Mouse (Mus musculus): ENCODE data around the gene Mcfd2. TPM values are rescaled to one million over a fixed set of nuclear protein-coding genes. Genes with fewer than 3 reads are reported as not detected.

Mcfd2 gene
- polyA plus RNA-seq, 1 experiment from 2014 or later: 47.0 TPM

DNA sequence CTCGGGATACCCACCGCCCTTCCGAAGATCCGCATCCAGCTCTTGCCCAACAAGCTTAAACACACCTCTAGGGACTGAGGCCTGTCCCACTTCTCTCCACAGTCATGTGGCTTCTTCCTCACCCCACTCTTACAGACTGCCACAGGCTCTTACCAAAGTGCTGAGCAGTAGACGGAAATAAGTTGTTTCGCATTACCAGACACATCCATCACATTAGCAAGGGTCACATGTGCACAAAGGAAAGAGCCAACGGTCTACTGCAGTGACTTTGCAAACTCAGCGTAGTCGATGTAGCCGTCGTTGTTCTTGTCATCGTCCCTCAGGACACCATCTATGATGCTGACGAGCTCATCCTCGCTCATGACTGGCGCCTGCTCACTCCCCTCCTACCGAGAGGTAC is 10.1 kb downstream of the Mcfd2 start:
- no peak overlapping the region for H3K27ac ChIP-seq
- H3K4me3 ChIP-seq (replicated peaks; ENCODE audit: low read length): no peak overlapping the region
- WGBS: 75% methylated on average over 16 of the region's 16 CpGs
- H3K9ac ChIP-seq: no peak overlapping the region
- H3K27me3 ChIP-seq (ENCODE audit: control insufficient read depth, insufficient read depth, low read length): no peaks in the 10 kb centered on the region
- H3K4me2 ChIP-seq (replicated peaks): no peak overlapping the region
- H3K4me1 ChIP-seq (replicated peaks; ENCODE audit: control insufficient read depth, insufficient read depth, low read length): 0 out of 2 replicates have a peak, but pooled peaks cover 4% of the 10 kb centered on the region
- ATAC-seq (ENCODE audit: low FRiP score) (no peak), DNase-seq (ENCODE audit: low spot score) (no peak)
- H3K36me3 ChIP-seq (replicated peaks; ENCODE audit: control insufficient read depth, insufficient read depth): peaks cover 69% of the 10 kb centered on the region
- 0 out of 2 replicates have a peak, but pooled peaks cover 3% of the 10 kb centered on the region for H3K9me3 ChIP-seq (ENCODE audit: control insufficient read depth, low read length)

DNA sequence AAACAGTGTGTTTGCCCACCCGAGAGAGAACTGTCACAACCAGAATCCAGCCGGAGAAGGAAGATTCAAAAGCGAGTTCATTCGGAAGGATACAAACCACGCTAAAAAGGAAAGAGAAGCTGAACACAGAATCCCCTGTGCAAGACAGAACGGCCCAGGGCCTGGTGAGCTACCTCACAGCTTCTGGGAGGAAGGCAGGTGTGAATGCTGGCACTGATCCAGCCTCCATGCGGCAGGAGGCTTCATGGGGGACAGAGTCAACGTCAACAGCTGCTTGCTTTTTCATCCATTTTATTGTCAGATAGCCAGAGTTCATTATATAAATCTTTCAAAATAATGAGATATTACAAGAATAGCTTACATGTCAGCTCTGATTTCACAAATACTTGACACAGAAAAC is 11.4 kb downstream of the Mcfd2 start:
- Histone ChIP-seq H3K27ac (peak overlapping the region; percentile 29; the same call in 1 of the 2 replicates), H3K36me3 (replicated peaks; ENCODE audit: control insufficient read depth, insufficient read depth) (peaks cover 58% of the 10 kb centered on the region)
- WGBS: 75% methylated on average over 8 of the region's 8 CpGs

DNA sequence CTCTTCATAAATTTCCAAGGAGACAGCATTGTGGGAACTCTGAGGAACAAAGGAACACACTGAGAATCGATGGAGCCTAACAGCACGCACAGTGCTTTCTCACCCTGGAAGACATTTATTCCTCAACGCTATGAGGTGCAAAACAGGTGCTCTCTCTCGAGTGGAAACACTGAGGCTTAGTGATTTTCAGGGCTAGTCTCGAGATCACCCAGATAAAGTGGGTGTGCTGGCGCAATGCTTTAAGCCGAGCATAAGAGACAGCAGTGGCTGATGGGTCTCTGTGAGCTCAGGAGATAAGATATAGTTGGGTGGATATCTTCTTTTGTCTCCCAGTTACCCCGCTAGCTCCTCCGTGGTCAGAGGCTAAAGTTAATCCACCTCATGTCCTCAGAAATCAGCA is 19.6 kb downstream of the Mcfd2 start:
- Histone ChIP-seq H3K27me3 (ENCODE audit: control insufficient read depth, insufficient read depth, low read length) (no peaks in the 10 kb centered on the region), H3K4me2 (replicated peaks) (no peak overlapping the region), H3K9me3 (ENCODE audit: control insufficient read depth, low read length) (peaks cover 11% of the 10 kb centered on the region; the same call in 1 of the 2 replicates), H3K36me3 (replicated peaks; ENCODE audit: control insufficient read depth, insufficient read depth) (no peaks in the 10 kb centered on the region), H3K4me3 (replicated peaks; ENCODE audit: low read length) (no peak overlapping the region), H3K9ac (no peak overlapping the region), H3K27ac (no peak overlapping the region), H3K4me1 (replicated peaks; ENCODE audit: control insufficient read depth, insufficient read depth, low read length) (no peaks in the 10 kb centered on the region)
- DNase-seq (ENCODE audit: low spot score) (no peak), ATAC-seq (ENCODE audit: low FRiP score) (no peak)
- WGBS: 72% methylated on average over 9 of the region's 9 CpGs

More for the DNA sequence above, 11.4 kb downstream of the Mcfd2 start:
- Histone ChIP-seq H3K9me3 (ENCODE audit: control insufficient read depth, low read length) (no peaks in the 10 kb centered on the region), H3K4me2 (replicated peaks) (no peak overlapping the region), H3K27me3 (ENCODE audit: control insufficient read depth, insufficient read depth, low read length) (no peaks in the 10 kb centered on the region), H3K4me3 (replicated peaks; ENCODE audit: low read length) (no peak overlapping the region), H3K9ac (no peak overlapping the region), H3K4me1 (replicated peaks; ENCODE audit: control insufficient read depth, insufficient read depth, low read length) (0 out of 2 replicates have a peak, but pooled peaks cover 4% of the 10 kb centered on the region)
- DNase-seq (ENCODE audit: low spot score) (no peak), ATAC-seq (ENCODE audit: low FRiP score) (no peak)

DNA sequence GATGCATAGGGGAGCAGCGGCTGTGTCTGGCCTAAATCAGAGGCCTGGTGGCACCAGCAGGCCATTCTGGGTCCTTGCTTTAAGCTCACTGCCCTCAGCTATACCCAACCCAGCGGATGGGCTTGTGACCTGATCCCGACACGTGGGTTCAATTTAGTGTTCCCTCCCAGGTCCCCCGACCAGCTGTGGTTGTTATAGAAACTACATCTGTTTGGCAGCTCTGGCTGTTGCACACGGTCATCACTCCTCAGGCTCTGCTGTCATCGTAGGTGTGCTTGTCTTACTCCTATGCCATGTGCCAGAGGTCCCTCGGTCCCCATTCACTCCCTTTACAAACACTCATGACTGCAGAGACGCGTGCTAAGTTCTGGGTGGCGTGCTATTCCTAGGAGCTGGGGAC is 27.9 kb downstream of the Mcfd2 start:
- Histone ChIP-seq H3K36me3 (replicated peaks; ENCODE audit: control insufficient read depth, insufficient read depth) (no peaks in the 10 kb centered on the region), H3K4me2 (replicated peaks) (no peak overlapping the region), H3K27ac (no peak overlapping the region), H3K4me1 (replicated peaks; ENCODE audit: control insufficient read depth, insufficient read depth, low read length) (no peaks in the 10 kb centered on the region), H3K27me3 (ENCODE audit: control insufficient read depth, insufficient read depth, low read length) (no peaks in the 10 kb centered on the region), H3K4me3 (replicated peaks; ENCODE audit: low read length) (no peak overlapping the region), H3K9ac (no peak overlapping the region), H3K9me3 (ENCODE audit: control insufficient read depth, low read length) (peaks cover 11% of the 10 kb centered on the region; the same call in 1 of the 2 replicates)
- 81% methylated on average over 11 of the region's 11 CpGs for WGBS
- no peak for DNase-seq (ENCODE audit: low spot score)
- no peak for ATAC-seq (ENCODE audit: low FRiP score)

DNA sequence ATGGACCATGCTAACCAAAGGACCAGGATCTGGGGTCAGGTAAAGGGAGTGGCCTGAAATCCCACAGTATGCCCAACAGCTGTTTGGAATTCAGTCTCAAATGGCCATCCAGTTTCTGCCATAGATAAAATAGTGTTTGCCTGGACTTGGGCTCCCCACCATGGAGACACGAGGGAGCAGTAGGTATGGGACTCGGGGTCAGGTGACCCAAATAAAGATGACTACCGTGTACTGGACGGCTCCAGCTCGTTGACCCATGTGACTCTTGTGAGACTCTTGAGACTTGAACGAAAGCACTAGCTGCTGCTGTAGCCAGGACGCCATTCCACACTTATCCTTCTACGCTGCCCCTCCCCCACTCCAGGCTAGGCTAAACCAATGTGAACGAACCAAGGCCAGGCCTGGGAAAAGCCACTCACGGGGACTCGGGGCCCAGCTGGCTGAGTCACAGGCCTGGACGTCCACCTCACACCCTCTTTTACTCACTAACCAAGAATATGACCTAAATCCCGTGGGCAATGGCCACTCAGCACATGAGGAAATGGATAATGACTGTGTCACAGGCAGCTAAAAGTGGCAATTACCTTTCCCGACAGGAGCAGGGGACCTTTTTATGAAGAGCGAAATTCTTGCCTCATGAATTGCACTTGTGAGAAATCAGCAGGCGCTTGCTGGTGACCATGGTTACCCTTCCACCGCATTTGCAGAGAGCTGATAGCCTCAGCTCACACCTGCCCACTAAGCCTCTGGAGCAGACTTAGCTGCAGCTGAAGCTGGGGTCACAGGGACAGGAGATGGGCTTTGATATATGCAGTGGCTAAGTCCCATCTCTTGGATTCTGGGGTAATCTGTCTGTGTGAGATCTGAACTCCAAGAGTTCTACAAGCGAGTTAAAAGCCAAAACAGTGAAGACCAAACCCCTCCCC is 28.7 kb downstream of the Mcfd2 start:
- DNase-seq (ENCODE audit: low spot score) (no peak), ATAC-seq (ENCODE audit: low FRiP score) (no peak)
- H3K4me2 ChIP-seq (replicated peaks): no peak overlapping the region
- WGBS: 51% methylated on average over 18 of the region's 18 CpGs
- no peak overlapping the region for H3K4me3 ChIP-seq (replicated peaks; ENCODE audit: low read length)
- peaks cover 8% of the 10 kb centered on the region; the same call in 1 of the 2 replicates for H3K9me3 ChIP-seq (ENCODE audit: control insufficient read depth, low read length)
- no peak overlapping the region for H3K9ac ChIP-seq
- no peaks in the 10 kb centered on the region for H3K4me1 ChIP-seq (replicated peaks; ENCODE audit: control insufficient read depth, insufficient read depth, low read length)
- no peaks in the 10 kb centered on the region for H3K36me3 ChIP-seq (replicated peaks; ENCODE audit: control insufficient read depth, insufficient read depth)
- H3K27ac ChIP-seq: peak overlapping the region; percentile 26; the same call in 1 of the 2 replicates
- no peaks in the 10 kb centered on the region for H3K27me3 ChIP-seq (ENCODE audit: control insufficient read depth, insufficient read depth, low read length)

DNA sequence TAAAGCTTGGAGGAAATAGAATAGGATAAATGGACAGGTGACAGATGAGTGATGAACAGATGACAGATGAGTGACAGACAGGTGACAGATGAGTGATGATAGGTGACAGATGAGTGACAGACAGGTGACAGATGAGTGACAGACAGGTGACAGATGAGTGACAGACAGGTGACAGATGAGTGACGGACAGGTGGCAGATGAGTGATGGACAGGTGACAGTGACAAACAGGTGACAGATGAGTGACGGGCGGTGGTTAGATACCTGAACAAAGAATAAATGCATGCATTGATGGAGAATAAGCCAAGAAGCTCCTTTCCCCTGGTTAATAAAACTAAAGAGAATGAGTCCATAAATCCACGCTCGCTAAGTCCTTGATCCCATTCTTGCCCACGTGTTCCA is 30.7 kb downstream of the Mcfd2 start:
- Histone ChIP-seq H3K4me2 (replicated peaks) (no peak overlapping the region), H3K36me3 (replicated peaks; ENCODE audit: control insufficient read depth, insufficient read depth) (no peaks in the 10 kb centered on the region), H3K27ac (no peak overlapping the region), H3K4me1 (replicated peaks; ENCODE audit: control insufficient read depth, insufficient read depth, low read length) (no peaks in the 10 kb centered on the region), H3K4me3 (replicated peaks; ENCODE audit: low read length) (no peak overlapping the region), H3K9me3 (ENCODE audit: control insufficient read depth, low read length) (no peaks in the 10 kb centered on the region), H3K9ac (no peak overlapping the region), H3K27me3 (ENCODE audit: control insufficient read depth, insufficient read depth, low read length) (no peaks in the 10 kb centered on the region)
- WGBS: 97% methylated on average over 6 of the region's 6 CpGs
- DNase-seq (ENCODE audit: low spot score) (no peak), ATAC-seq (ENCODE audit: low FRiP score) (no peak)

DNA sequence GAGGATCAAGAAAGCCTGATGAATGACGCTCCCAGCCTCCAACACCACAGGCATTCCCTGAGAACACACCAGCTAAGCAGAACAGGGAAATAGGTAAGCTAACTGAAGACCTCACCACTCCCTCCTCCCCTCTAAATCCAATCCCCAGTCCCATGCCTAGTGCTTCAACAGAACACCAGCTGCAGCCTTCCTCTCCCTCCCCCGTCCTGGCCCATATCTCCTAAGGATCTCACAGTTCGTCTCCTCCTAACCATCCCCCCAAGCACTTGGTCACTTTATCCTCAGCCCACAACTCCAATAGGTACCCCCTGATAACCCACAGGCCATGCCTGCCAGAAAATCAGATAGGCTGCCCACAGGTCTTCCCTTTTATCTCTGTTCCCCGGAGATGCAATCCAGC is 37.9 kb downstream of the Mcfd2 start:
- Histone ChIP-seq H3K27ac (no peak overlapping the region), H3K4me3 (replicated peaks; ENCODE audit: low read length) (no peak overlapping the region), H3K4me1 (replicated peaks; ENCODE audit: control insufficient read depth, insufficient read depth, low read length) (no peaks in the 10 kb centered on the region), H3K4me2 (replicated peaks) (no peak overlapping the region), H3K27me3 (ENCODE audit: control insufficient read depth, insufficient read depth, low read length) (no peaks in the 10 kb centered on the region), H3K9ac (no peak overlapping the region), H3K9me3 (ENCODE audit: control insufficient read depth, low read length) (no peaks in the 10 kb centered on the region), H3K36me3 (replicated peaks; ENCODE audit: control insufficient read depth, insufficient read depth) (no peaks in the 10 kb centered on the region)
- ATAC-seq (ENCODE audit: low FRiP score): no peak
- 78% methylated on average over 4 of the region's 4 CpGs for WGBS
- DNase-seq (ENCODE audit: low spot score): no peak

DNA sequence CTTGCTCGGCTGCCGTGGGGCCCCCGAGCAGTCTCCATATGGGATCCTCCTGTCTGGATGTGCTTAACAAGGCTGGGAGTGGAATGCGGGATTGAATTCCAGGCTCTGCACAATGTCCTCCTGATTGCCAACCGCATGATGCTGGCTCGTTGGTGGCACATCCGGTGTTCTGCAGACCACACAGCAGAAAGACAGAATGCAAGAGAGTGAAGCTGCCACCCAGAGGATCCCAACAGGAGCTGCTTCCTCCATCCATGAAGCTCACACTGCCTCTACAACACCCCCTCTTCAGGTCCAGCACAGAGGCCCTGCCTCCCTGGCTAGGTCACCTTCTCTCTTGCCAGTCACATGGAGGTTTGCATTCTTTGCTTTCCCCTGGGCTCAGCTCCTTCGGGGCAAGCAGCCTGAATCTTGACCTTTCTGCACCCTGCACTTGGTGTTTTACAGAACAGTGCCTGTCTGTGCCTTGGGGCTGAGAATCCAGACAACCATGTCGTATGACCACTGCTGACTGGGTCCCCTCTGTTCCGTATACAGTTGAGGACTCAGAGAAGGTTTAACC is 39.6 kb downstream of the Mcfd2 start:
- Histone ChIP-seq H3K4me2 (replicated peaks) (no peak overlapping the region), H3K4me1 (replicated peaks; ENCODE audit: control insufficient read depth, insufficient read depth, low read length) (no peaks in the 10 kb centered on the region), H3K27me3 (ENCODE audit: control insufficient read depth, insufficient read depth, low read length) (no peaks in the 10 kb centered on the region), H3K36me3 (replicated peaks; ENCODE audit: control insufficient read depth, insufficient read depth) (no peaks in the 10 kb centered on the region), H3K9ac (no peak overlapping the region), H3K4me3 (replicated peaks; ENCODE audit: low read length) (no peak overlapping the region), H3K27ac (no peak overlapping the region), H3K9me3 (ENCODE audit: control insufficient read depth, low read length) (no peaks in the 10 kb centered on the region)
- 78% methylated on average over 10 of the region's 10 CpGs for WGBS
- no peak for DNase-seq (ENCODE audit: low spot score)
- no peak for ATAC-seq (ENCODE audit: low FRiP score)

DNA sequence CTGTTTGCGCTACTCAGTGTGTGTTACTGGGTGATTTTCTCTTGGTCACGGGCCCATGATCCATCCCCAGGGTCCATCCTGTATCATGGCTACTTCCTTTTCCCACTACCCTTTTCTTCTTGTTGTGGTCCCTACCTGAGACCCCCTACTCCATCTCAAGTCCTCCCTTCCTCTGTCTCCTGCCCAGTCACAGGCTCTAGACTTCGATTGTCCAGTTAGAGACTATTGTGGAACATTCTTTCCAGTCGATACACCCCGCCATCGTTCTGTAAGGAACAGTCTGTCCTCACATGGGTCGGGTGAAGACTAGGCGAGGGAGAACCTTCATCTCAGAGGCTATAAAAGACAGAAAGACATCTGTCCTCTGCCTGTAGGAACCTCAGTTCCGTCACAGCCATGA is 40.4 kb downstream of the Mcfd2 start:
- no peak overlapping the region for H3K4me3 ChIP-seq (replicated peaks; ENCODE audit: low read length)
- DNase-seq (ENCODE audit: low spot score): no peak
- H3K4me2 ChIP-seq (replicated peaks): no peak overlapping the region
- no peak overlapping the region for H3K9ac ChIP-seq
- ATAC-seq (ENCODE audit: low FRiP score): no peak
- no peak overlapping the region for H3K27ac ChIP-seq
- H3K27me3 ChIP-seq (ENCODE audit: control insufficient read depth, insufficient read depth, low read length): no peaks in the 10 kb centered on the region
- no peaks in the 10 kb centered on the region for H3K36me3 ChIP-seq (replicated peaks; ENCODE audit: control insufficient read depth, insufficient read depth)
- no peaks in the 10 kb centered on the region for H3K9me3 ChIP-seq (ENCODE audit: control insufficient read depth, low read length)
- 92% methylated on average over 9 of the region's 9 CpGs for WGBS
- H3K4me1 ChIP-seq (replicated peaks; ENCODE audit: control insufficient read depth, insufficient read depth, low read length): no peaks in the 10 kb centered on the region

Data from hindbrain, embryonic 14.5 days (tissue).